Mouse (Mus musculus): ENCODE data around the gene Ms4a6c. TPM values are rescaled to one million over a fixed set of nuclear protein-coding genes. Genes with fewer than 3 reads are reported as not detected.

Ms4a6c gene
- polyA plus RNA-seq, 1 experiment: 6.2 TPM

DNA sequence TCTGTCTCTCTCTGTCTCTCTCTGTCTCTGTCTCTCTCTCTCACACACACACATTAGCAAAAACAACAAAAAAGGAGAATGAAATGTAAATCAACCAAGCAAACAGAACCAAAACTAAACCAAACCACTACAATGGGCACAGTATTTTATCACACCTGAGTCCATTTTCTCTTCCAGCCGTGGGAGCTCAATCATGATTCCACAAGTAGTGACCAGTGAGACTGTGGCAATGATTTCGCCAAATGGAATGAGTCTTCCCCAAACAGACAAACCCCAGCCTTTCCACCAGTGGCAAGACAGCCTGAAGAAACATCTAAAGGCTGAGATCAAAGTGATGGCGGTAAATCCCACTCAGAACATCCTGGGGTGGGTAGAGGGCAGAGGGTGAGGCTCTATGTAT, 51.0 kb downstream of the Ms4a6c start:
- H3K27me3 ChIP-seq (ENCODE audit: control insufficient read depth, insufficient read depth, low read length): no peaks in the 10 kb centered on the region
- no peak overlapping the region for H3K27ac ChIP-seq (ENCODE audit: control insufficient read depth, insufficient read depth, low read length)
- no peak for DNase-seq
- TF ChIP-seq CTCF (IDR thresholded peaks at IDR 0.05; ENCODE audit: borderline replicate concordance, control insufficient read depth, extremely low read depth, insufficient read depth, low read length, poor library complexity) (no peak), POLR2A (IDR thresholded peaks at IDR 0.05; ENCODE audit: control insufficient read depth, extremely low read depth, insufficient read depth, low read length, poor library complexity) (no peak)
- peaks cover 16% of the 10 kb centered on the region for H3K4me1 ChIP-seq (replicated peaks; ENCODE audit: control insufficient read depth, insufficient read depth, low read length)
- H3K36me3 ChIP-seq (ENCODE audit: control insufficient read depth, insufficient read depth, low read length): peaks cover 28% of the 10 kb centered on the region
- WGBS: 51% methylated on average over 3 of the region's 3 CpGs
- no peak overlapping the region; the same call in 1 of the 2 replicates for H3K4me3 ChIP-seq (ENCODE audit: control insufficient read depth, insufficient read depth, low read length)

Other genes with a start within 250 kb of the Ms4a6c start
- gene Ms4a12, start 236.9 kb upstream of the Ms4a6c start, polyA plus RNA-seq (2012; rRNA removed): not detected in 2 replicates
- 1.6 and 1.8 TPM in 2 replicates for gene Ms4a1, start 203.1 kb upstream of the Ms4a6c start, polyA plus RNA-seq (2012; rRNA removed)
- not detected in 2 replicates for gene Ms4a5, start 185.5 kb upstream of the Ms4a6c start, polyA plus RNA-seq (2012; rRNA removed)
- 0.33 and 0.74 TPM in 2 replicates for gene Ms4a14, start 154.9 kb upstream of the Ms4a6c start, polyA plus RNA-seq (2012; rRNA removed)
- gene Ms4a7, start 133.2 kb upstream of the Ms4a6c start, polyA plus RNA-seq (2012; rRNA removed): 5.8 and 10.6 TPM in 2 replicates
- 0.55 and 0.63 TPM in 2 replicates for gene Ms4a4a, start 93.8 kb upstream of the Ms4a6c start, polyA plus RNA-seq (2012; rRNA removed)
- 2.4 TPM in 2 replicates for gene Ms4a4c, start 64.6 kb upstream of the Ms4a6c start, polyA plus RNA-seq (2012; rRNA removed)
- gene Ms4a4b, start 25.8 kb upstream of the Ms4a6c start, polyA plus RNA-seq (2012; rRNA removed): 43.9 and 57.3 TPM in 2 replicates
- gene Gm8369, start 16.6 kb downstream of the Ms4a6c start, polyA plus RNA-seq (2012; rRNA removed): 5.2 and 6.3 TPM in 2 replicates
- gene Ms4a6b, start 47.1 kb downstream of the Ms4a6c start, polyA plus RNA-seq (2012; rRNA removed): 41.7 and 46.9 TPM in 2 replicates
- 2.1 and 4.0 TPM in 2 replicates for gene Ms4a4d, start 67.4 kb downstream of the Ms4a6c start, polyA plus RNA-seq (2012; rRNA removed)
- 4.2 and 9.4 TPM in 2 replicates for gene Ms4a6d, start 135.5 kb downstream of the Ms4a6c start, polyA plus RNA-seq (2012; rRNA removed)
- not detected in 2 replicates for gene Ms4a2, start 154.4 kb downstream of the Ms4a6c start, polyA plus RNA-seq (2012; rRNA removed)
- gene Ms4a3, start 171.5 kb downstream of the Ms4a6c start, polyA plus RNA-seq (2012; rRNA removed): 0.59 and 0.80 TPM in 2 replicates
- gene Oosp2, start 191.2 kb downstream of the Ms4a6c start, polyA plus RNA-seq (2012; rRNA removed): not detected in 2 replicates
- gene Oosp1, start 221.8 kb downstream of the Ms4a6c start, polyA plus RNA-seq (2012; rRNA removed): 0.11 and 0.84 TPM in 2 replicates
- gene Oosp3, start 227.7 kb downstream of the Ms4a6c start, polyA plus RNA-seq (2012; rRNA removed): not detected in 2 replicates

Data from thymus, adult 2 months (tissue).